Mouse (Mus musculus) ES-Bruce4 (cell line): Measurements from ENCODE around the gene Gja6.

ENCODE experiments used
- CTCF ChIP-seq: IDR thresholded peaks from one replicate; pipeline ENCODE4 v1.8.1; 2011; ENCODE audit warnings: low read depth, low read length
- POLR2A ChIP-seq: IDR thresholded peaks from one replicate; pipeline ENCODE4 v1.8.1; 2011; ENCODE audit warnings: low read length; ENCODE audit not compliant: insufficient read depth

GRCm38 (mm10) chrX:160866576-160866975 is 40.3 kb downstream of the Gja6 start:
- TF ChIP-seq POLR2A (no peak), CTCF (no peak)
